Mouse (Mus musculus): Measurements from ENCODE around the gene Vmn1r48. TPM values are rescaled to one million over a fixed set of nuclear protein-coding genes. Genes with fewer than 3 reads are reported as not detected.
"Not testable (repeated sequence)": the region's sequence is repeated elsewhere in the genome, so short reads cannot be mapped to it uniquely, and the experiment has no call there.

Vmn1r48 gene
- not detected for total RNA-seq (2021)

DNA sequence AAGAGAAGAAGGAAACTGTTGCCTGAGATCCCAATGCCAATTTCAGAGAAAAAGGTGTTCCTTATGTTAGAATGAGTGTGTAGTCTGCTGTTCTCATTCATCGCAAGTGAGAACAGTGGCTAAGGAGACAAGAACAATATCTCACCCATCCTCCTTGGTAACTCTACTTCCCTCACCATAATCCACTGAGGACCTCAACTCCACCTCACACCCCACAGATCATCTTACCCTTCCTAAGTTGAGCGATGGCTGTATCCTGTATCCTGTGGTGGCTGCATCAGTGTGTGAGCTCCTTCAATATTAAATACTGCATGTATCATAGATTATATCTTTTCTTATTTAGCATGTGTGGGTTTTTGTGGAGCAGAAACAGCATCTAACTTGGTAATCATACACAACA is at the start of gene Vmn1r48:
Gene Vmn1r48, minus strand, starts transcription at position 101 of the 400 bp plus-strand sequence.
- intact Hi-C loops (cut with DNase I) = not testable (repeated sequence)

DNA sequence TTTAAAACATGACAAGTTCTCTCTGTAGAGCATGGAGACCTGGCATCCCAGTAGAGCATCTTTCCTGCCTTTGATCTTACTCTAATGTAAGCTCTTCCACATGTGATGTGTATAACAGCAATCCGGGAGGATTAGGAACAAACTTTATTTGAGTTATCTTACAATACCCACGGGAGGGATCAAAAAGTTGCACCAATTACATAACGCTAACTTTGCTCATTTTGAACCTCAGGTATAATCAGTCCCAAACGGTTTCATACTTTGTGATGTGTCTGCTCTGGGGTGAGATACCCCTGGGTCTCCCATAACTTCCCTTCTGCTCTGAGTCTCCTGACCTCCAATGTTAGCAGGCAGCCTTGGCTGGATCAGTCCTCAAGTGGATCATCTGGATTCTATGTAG is 41.8 kb upstream of the Vmn1r48 start, which contains the start of gene Vmn1r49:
Gene Vmn1r49, minus strand, starts transcription at position 101 of the 400 bp plus-strand sequence.
- intact Hi-C loops (cut with DNase I) = no loop called here
- no peak for DNase-seq

More for the DNA sequence above, at the start of gene Vmn1r48:
- not testable (repeated sequence) for DNase-seq

DNA sequence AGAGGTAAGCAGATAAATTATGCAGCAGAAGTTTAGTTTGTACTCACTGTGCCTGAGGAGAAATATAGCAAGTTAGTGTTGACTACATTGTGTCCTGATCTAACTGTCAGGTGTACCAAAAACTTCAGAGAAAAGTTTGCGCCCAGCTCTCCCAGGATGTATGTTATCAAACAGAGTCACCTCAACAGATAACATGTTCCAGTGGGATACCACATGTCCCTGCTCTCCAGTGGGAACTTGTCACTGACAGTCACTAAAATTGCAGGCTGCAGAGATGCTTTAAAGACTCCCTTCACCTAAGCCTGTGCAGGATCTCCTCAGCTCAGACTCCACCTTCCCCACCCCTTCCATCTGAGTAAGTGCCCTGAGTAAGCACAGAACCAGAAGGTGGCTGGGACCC is 20.8 kb downstream of the Vmn1r48 start, which contains the start of gene Vmn1r47:
Gene Vmn1r47, plus strand, starts transcription at position 301 of the 400 bp plus-strand sequence.
- intact Hi-C loops (cut with DNase I); DNase-seq: not testable (repeated sequence)

DNA sequence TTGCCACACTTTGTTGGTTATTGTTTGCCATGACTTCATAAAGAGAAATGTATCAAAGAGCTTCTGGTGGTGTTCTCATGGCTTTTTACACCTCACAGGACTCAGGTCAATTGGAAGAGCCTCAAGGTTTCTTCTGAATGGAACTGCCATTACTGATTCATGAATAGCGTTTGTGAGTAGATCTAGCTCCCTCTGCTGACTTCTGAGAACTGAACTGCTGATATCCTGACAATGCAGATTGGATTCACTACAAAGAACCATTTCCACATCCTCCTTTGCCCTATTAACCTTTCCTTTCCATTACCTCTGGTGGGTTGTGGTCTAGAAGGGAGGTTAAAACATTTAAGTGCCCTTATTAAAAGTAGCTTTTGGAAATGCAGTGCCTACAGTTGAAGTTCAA is 50.7 kb downstream of the Vmn1r48 start:
- intact Hi-C loops (cut with DNase I) = loop anchor here (10.0 kb wide), 1 partner anchor 301 kb away; no protein-coding TSS in a partner anchor

More for the DNA sequence above, 50.7 kb downstream of the Vmn1r48 start:
- DNase-seq = no peak

Other genes starting within 250 kb of the Vmn1r48 start
- under 1 TPM in 1 of 2 experiments, not detected in 1; 0.05 TPM for gene Vmn1r42, start 160.4 kb downstream of the Vmn1r48 start, total RNA-seq (2021)
- not detected for gene Vmn1r43, start 160.4 kb downstream of the Vmn1r48 start, total RNA-seq (2021)
- gene Vmn1r44, start 153.2 kb downstream of the Vmn1r48 start, total RNA-seq (2021) = not detected
- not detected for gene Vmn1r45, start 96.2 kb downstream of the Vmn1r48 start, total RNA-seq (2021)
- not detected for gene Vmn1r46, start 67.5 kb downstream of the Vmn1r48 start, total RNA-seq (2021)
- not detected for gene Vmn1r47, start 20.7 kb downstream of the Vmn1r48 start, total RNA-seq (2021)
- gene Vmn1r49, start 41.7 kb upstream of the Vmn1r48 start, total RNA-seq (2021) = not detected
- not detected for gene Vmn1r50, start 64.6 kb upstream of the Vmn1r48 start, total RNA-seq (2021)
- gene Vmn1r51, start 85.8 kb upstream of the Vmn1r48 start, total RNA-seq (2021) = not detected
- gene Vmn1r52, start 138.0 kb upstream of the Vmn1r48 start, total RNA-seq (2021) = not detected
- not detected for gene V1ra8, start 166.0 kb upstream of the Vmn1r48 start, total RNA-seq (2021)
- not detected for gene Vmn1r53, start 187.6 kb upstream of the Vmn1r48 start, total RNA-seq (2021)
- not detected for gene Vmn1r54, start 209.5 kb upstream of the Vmn1r48 start, total RNA-seq (2021)

All from heart, postnatal 10 days (tissue).